Mouse (Mus musculus) liver, embryonic 14.5 days (tissue): Measurements from ENCODE around the gene Gm27027.

Experiments
- CTCF ChIP-seq: IDR thresholded peaks from 2 replicates; pipeline ENCODE4 v1.5.1; 2016; ENCODE audit warnings: antibody characterized with exemption, low read depth, control low read depth
- EP300 ChIP-seq: IDR thresholded peaks from 2 replicates; pipeline ENCODE4 v1.6.1; 2016; ENCODE audit warnings: antibody characterized with exemption, low read depth

GRCm38 (mm10) chr2:93958216-93958615 is 37.9 kb downstream of the Gm27027 start:
- no peak for TF ChIP-seq CTCF
- TF ChIP-seq EP300, result no peak
